Mouse (Mus musculus): ENCODE data around the gene Yipf1. TPM values are rescaled to one million over a fixed set of nuclear protein-coding genes. Genes with fewer than 3 reads are reported as not detected.

Gene Yipf1
- polyA plus RNA-seq, 1 experiment from 2014 or later, result 45.5 TPM

DNA sequence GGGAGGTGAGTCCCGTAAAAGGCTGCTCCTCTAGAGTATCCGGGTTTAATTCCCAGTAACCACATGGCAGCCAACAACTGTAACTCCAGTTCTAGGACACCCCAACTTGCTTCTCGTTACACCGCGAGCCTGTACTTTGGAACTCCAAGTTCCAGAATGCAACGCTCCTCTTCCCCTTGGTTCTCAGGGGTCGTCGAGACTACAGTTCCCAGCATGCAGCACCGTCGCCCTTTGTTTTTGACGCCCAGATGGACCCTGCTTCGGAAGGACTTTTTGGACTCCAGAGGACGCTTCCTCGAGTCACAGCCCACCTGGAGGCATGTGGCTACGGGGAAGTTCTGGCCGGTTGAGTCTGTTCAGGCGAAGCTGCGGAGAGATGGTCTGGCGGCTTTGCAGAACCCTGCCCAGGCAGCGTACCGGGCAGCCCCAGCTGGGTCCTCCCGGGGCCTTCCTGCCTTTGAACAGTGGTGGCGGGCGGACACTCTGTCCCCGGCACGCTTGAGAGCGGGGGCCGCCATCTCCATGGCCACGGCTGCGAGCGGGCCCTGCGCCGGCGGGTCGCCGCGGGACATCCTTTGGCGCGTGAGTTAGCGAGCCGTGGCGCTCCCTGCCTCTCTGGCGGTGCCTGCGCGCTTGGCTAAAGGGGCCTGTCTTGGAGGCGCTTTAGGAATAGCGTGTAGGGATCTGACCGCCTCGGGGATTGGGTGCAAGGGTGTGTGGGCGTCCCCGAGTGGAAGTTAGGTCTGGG lies 53.6 kb downstream of the Yipf1 start, which contains the start of gene Ndc1:
Ndc1 (plus strand) TSS at position 218 of the 748 bp plus-strand sequence.
- WGBS, result 0% methylated on average over 51 of the region's 51 CpGs
- Histone ChIP-seq H3K4me2 (peak within 1 kb of the TSS; percentile 91), H3K4me1 (replicated peaks; ENCODE audit: control insufficient read depth, insufficient read depth, low read length) (peaks cover 7% of the 10 kb centered on the region), H3K9ac (ENCODE audit: low read depth, low read length) (peak within 1 kb of the TSS; percentile 81), H3K4me3 (ENCODE audit: low read depth, low read length) (peak within 1 kb of the TSS; percentile 74), H3K27ac (ENCODE audit: low read depth, low read length) (peak within 1 kb of the TSS; percentile 80; the same call in 1 of the 2 replicates), H3K36me3 (ENCODE audit: control insufficient read depth, insufficient read depth, low read length) (peaks cover 14% of the 10 kb centered on the region), H3K9me3 (ENCODE audit: control insufficient read depth, low read length) (no peaks in the 10 kb centered on the region), H3K27me3 (replicated peaks; ENCODE audit: control insufficient read depth, insufficient read depth, low read length) (no peaks in the 10 kb centered on the region)
- DNase-seq (ENCODE audit: low spot score) (peak; percentile 95), ATAC-seq (replicated peaks; ENCODE audit: low FRiP score) (peak; percentile 96)

DNA sequence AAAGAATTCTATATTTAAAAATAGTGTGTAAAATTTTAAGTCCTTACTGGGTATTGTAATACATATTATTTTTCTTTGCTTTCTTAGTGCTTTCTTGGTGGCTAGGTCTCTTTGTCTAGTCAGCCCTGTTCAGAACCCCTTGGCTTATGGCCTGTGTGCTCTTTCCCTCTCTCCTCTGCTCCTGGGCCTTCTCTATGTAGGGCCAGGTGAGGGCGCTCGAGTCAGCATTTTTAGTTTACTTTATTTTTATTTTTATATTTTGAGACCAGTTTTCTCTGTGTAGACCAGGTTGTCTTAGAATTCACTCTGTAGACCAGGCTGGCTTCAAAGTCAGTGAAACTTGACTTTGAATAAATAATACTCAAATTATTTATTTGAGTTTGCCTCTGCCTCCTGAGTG lies 58.1 kb downstream of the Yipf1 start:
- H3K4me2 ChIP-seq, result no peak overlapping the region
- DNase-seq (ENCODE audit: low spot score) (no peak), ATAC-seq (replicated peaks; ENCODE audit: low FRiP score) (no peak)
- peaks cover 39% of the 10 kb centered on the region for H3K36me3 ChIP-seq (ENCODE audit: control insufficient read depth, insufficient read depth, low read length)
- 65% methylated on average over 2 of the region's 2 CpGs for WGBS
- no peaks in the 10 kb centered on the region for H3K27me3 ChIP-seq (replicated peaks; ENCODE audit: control insufficient read depth, insufficient read depth, low read length)
- H3K4me3 ChIP-seq (ENCODE audit: low read depth, low read length), result no peak overlapping the region
- no peak overlapping the region for H3K9ac ChIP-seq (ENCODE audit: low read depth, low read length)
- no peak overlapping the region for H3K27ac ChIP-seq (ENCODE audit: low read depth, low read length)
- no peaks in the 10 kb centered on the region for H3K9me3 ChIP-seq (ENCODE audit: control insufficient read depth, low read length)
- peaks cover 7% of the 10 kb centered on the region for H3K4me1 ChIP-seq (replicated peaks; ENCODE audit: control insufficient read depth, insufficient read depth, low read length)

DNA sequence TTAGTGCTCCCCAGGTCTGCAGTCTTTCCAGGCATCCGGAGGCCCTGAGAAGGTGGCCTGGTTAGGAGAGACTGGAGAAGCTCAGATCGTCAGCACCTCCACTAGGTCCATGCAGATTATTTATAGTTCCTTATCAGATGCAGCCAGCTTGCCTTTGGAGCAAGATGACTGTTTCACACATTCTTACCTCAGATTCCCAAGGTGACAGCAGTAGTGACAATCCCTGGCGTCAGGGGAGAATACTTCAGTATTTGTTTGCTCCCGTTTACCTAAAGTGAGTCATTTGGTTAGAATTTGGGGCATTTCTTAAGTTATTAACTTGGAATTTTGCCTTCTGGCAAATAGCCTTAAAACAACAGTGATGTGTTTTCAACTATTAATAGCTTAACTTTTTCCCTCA lies 60.5 kb downstream of the Yipf1 start:
- 65% methylated on average over 4 of the region's 4 CpGs for WGBS
- no peak; the same call in 1 of the 2 replicates for ATAC-seq (replicated peaks; ENCODE audit: low FRiP score)
- H3K27ac ChIP-seq (ENCODE audit: low read depth, low read length), result no peak overlapping the region

DNA sequence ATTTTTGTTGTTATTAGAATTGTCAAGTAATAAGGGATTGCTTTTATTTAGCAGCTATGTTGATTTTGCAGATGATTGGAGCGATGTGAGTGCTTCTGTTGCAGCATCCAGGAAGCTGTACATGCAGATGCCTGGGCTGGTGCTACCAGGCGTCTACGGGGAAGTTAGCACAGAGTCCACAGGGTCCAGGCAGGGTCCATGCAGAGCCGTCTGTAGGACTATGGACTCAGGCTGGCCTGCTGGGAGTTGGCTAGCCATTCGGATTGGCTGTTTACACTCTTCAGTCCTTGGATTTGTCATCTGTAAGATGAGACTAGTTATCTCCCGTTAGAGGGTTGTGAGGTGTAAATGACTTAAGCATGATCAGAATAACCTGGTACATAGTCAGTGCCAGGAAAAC lies 64.8 kb downstream of the Yipf1 start:
- H3K9ac ChIP-seq (ENCODE audit: low read depth, low read length), result no peak overlapping the region
- H3K27ac ChIP-seq (ENCODE audit: low read depth, low read length), result no peak overlapping the region
- no peaks in the 10 kb centered on the region for H3K27me3 ChIP-seq (replicated peaks; ENCODE audit: control insufficient read depth, insufficient read depth, low read length)
- ATAC-seq (replicated peaks; ENCODE audit: low FRiP score), result peak; percentile 66
- peaks cover 41% of the 10 kb centered on the region for H3K36me3 ChIP-seq (ENCODE audit: control insufficient read depth, insufficient read depth, low read length)
- no peaks in the 10 kb centered on the region for H3K9me3 ChIP-seq (ENCODE audit: control insufficient read depth, low read length)
- WGBS, result 79% methylated on average over 6 of the region's 6 CpGs
- H3K4me2 ChIP-seq, result no peak overlapping the region
- DNase-seq (ENCODE audit: low spot score), result no peak
- no peaks in the 10 kb centered on the region; the same call in 1 of the 2 replicates for H3K4me1 ChIP-seq (replicated peaks; ENCODE audit: control insufficient read depth, insufficient read depth, low read length)
- H3K4me3 ChIP-seq (ENCODE audit: low read depth, low read length), result no peak overlapping the region

More for the DNA sequence above, 60.5 kb downstream of the Yipf1 start:
- Histone ChIP-seq H3K4me3 (ENCODE audit: low read depth, low read length) (no peak overlapping the region), H3K9me3 (ENCODE audit: control insufficient read depth, low read length) (no peaks in the 10 kb centered on the region), H3K4me1 (replicated peaks; ENCODE audit: control insufficient read depth, insufficient read depth, low read length) (no peaks in the 10 kb centered on the region; the same call in 1 of the 2 replicates), H3K27me3 (replicated peaks; ENCODE audit: control insufficient read depth, insufficient read depth, low read length) (no peaks in the 10 kb centered on the region), H3K4me2 (no peak overlapping the region), H3K9ac (ENCODE audit: low read depth, low read length) (no peak overlapping the region), H3K36me3 (ENCODE audit: control insufficient read depth, insufficient read depth, low read length) (peaks cover 44% of the 10 kb centered on the region)
- no peak for DNase-seq (ENCODE audit: low spot score)

DNA sequence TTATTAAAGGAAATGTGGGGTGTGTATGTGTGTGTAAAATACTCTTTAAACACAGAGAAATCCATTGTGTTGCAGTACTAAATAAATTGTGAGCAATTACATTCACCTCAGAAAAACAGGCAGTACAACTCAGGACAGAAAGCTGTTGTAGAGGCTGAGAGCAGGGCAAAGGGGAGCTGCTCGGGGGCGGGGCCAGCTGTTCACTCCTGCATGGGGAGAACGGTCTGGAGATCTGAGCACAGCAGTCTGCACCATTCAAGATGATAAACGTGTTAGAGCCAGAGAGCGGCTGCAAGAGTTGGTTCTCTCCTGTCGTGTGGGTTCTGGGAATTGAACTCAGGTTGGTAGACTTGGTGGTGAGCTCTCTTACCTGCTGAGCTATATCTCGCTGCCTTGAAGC lies 66.7 kb downstream of the Yipf1 start:
- no peak for ATAC-seq (replicated peaks; ENCODE audit: low FRiP score)
- Histone ChIP-seq H3K9ac (ENCODE audit: low read depth, low read length) (no peak overlapping the region), H3K36me3 (ENCODE audit: control insufficient read depth, insufficient read depth, low read length) (peaks cover 38% of the 10 kb centered on the region), H3K4me1 (replicated peaks; ENCODE audit: control insufficient read depth, insufficient read depth, low read length) (no peaks in the 10 kb centered on the region), H3K9me3 (ENCODE audit: control insufficient read depth, low read length) (no peaks in the 10 kb centered on the region), H3K4me3 (ENCODE audit: low read depth, low read length) (no peak overlapping the region), H3K27me3 (replicated peaks; ENCODE audit: control insufficient read depth, insufficient read depth, low read length) (no peaks in the 10 kb centered on the region), H3K4me2 (no peak overlapping the region), H3K27ac (ENCODE audit: low read depth, low read length) (no peak overlapping the region)
- 80% methylated on average over 7 of the region's 7 CpGs for WGBS
- no peak for DNase-seq (ENCODE audit: low spot score)

DNA sequence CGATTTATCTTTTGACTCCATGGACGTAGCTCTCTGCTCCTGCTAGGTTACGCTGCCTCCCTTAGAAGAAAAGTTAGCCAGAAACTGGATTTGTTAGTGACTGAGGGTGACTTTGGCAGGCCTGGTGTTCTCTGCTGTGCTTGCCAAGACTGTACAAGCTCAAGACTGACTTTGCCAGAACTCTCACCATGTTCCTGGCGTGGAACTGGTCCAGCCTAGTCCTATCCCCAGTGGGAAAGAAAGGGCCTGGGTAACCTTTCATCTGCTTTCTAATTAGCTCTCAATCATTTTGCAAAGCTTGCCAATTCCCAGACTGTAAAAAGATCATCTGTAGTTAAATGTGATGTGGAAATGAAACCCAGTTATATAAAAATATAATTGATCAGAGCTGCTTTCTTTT lies 72.9 kb downstream of the Yipf1 start:
- no peaks in the 10 kb centered on the region for H3K27me3 ChIP-seq (replicated peaks; ENCODE audit: control insufficient read depth, insufficient read depth, low read length)
- DNase-seq (ENCODE audit: low spot score) (no peak), ATAC-seq (replicated peaks; ENCODE audit: low FRiP score) (no peak)
- H3K4me3 ChIP-seq (ENCODE audit: low read depth, low read length), result no peak overlapping the region
- H3K27ac ChIP-seq (ENCODE audit: low read depth, low read length), result no peak overlapping the region
- H3K36me3 ChIP-seq (ENCODE audit: control insufficient read depth, insufficient read depth, low read length), result peaks cover 47% of the 10 kb centered on the region
- 94% methylated on average over 4 of the region's 4 CpGs for WGBS
- H3K9ac ChIP-seq (ENCODE audit: low read depth, low read length), result no peak overlapping the region
- H3K4me1 ChIP-seq (replicated peaks; ENCODE audit: control insufficient read depth, insufficient read depth, low read length), result no peaks in the 10 kb centered on the region
- no peaks in the 10 kb centered on the region for H3K9me3 ChIP-seq (ENCODE audit: control insufficient read depth, low read length)
- H3K4me2 ChIP-seq, result no peak overlapping the region

DNA sequence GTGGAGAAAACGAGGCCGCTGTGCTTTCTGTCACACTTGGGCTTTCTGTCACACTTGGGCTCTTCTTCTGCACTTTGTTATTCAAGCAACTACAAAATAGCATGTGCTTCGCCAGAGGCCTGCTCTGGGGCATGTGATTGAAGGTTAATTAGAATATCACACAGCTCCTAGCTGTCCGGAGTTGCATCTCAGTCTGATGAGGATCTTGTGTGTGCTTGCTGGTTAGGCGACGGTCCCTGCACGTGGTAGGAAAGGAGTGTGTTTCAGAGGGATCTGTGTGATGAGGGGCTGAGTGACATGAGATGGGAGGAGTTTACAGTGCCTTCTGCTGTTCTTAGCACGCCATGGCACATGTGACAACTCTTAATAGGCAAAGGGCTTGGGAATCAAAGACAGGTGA lies 73.3 kb downstream of the Yipf1 start:
- Histone ChIP-seq H3K4me1 (replicated peaks; ENCODE audit: control insufficient read depth, insufficient read depth, low read length) (no peaks in the 10 kb centered on the region), H3K27me3 (replicated peaks; ENCODE audit: control insufficient read depth, insufficient read depth, low read length) (no peaks in the 10 kb centered on the region), H3K9me3 (ENCODE audit: control insufficient read depth, low read length) (no peaks in the 10 kb centered on the region), H3K4me3 (ENCODE audit: low read depth, low read length) (no peak overlapping the region), H3K36me3 (ENCODE audit: control insufficient read depth, insufficient read depth, low read length) (peaks cover 47% of the 10 kb centered on the region), H3K4me2 (no peak overlapping the region), H3K9ac (ENCODE audit: low read depth, low read length) (no peak overlapping the region), H3K27ac (ENCODE audit: low read depth, low read length) (no peak overlapping the region)
- no peak for DNase-seq (ENCODE audit: low spot score)
- 93% methylated on average over 8 of the region's 8 CpGs for WGBS
- ATAC-seq (replicated peaks; ENCODE audit: low FRiP score), result no peak

DNA sequence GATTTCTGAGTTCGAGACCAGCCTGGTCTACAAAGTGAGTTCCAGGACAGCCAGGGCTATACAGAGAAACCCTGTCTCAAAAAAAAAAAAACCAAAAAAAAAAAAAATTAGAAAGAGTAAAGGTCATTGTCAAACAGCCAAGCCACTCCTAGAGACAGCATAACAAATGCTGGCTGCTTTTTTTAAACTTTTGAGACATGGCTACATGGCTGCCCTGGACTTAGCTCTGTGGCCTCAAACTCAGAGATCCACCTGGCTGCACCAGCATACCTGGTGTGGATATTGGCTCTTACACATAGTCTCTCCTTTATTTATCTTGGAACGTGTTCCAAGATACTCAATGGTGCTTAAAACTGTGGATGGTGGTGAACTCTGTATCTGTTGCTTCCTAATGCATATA lies 74.1 kb downstream of the Yipf1 start:
- no peak for DNase-seq (ENCODE audit: low spot score)
- H3K36me3 ChIP-seq (ENCODE audit: control insufficient read depth, insufficient read depth, low read length), result peaks cover 47% of the 10 kb centered on the region
- 90% methylated on average over 2 of the region's 2 CpGs for WGBS

DNA sequence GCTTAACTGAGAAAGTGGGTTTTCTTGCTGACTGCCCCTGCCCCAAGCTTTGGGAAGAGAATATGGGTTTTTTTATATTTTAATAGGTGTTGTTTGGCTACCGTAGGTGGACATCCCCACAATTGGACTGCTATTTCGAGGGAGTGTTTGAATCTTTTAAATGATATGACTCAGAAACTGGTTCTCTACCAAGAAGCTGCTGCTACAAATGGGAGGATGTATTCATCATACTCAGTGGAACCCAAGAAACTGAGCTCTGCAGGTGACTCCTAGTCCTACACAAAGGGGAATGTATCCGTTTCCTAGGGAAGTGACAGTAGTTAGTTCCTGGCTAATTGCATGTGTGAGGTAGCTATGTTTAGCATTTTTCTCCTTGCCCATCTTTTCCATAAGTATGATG lies 75.2 kb downstream of the Yipf1 start:
- no peak overlapping the region for H3K4me2 ChIP-seq

More for the DNA sequence above, 74.1 kb downstream of the Yipf1 start:
- H3K9ac ChIP-seq (ENCODE audit: low read depth, low read length), result no peak overlapping the region
- H3K4me2 ChIP-seq, result no peak overlapping the region
- no peaks in the 10 kb centered on the region for H3K4me1 ChIP-seq (replicated peaks; ENCODE audit: control insufficient read depth, insufficient read depth, low read length)
- H3K27me3 ChIP-seq (replicated peaks; ENCODE audit: control insufficient read depth, insufficient read depth, low read length), result no peaks in the 10 kb centered on the region
- H3K4me3 ChIP-seq (ENCODE audit: low read depth, low read length), result no peak overlapping the region
- no peak for ATAC-seq (replicated peaks; ENCODE audit: low FRiP score)
- H3K9me3 ChIP-seq (ENCODE audit: control insufficient read depth, low read length), result no peaks in the 10 kb centered on the region
- H3K27ac ChIP-seq (ENCODE audit: low read depth, low read length), result no peak overlapping the region

More for the DNA sequence above, 75.2 kb downstream of the Yipf1 start:
- Histone ChIP-seq H3K4me1 (replicated peaks; ENCODE audit: control insufficient read depth, insufficient read depth, low read length) (no peaks in the 10 kb centered on the region), H3K9ac (ENCODE audit: low read depth, low read length) (no peak overlapping the region), H3K27me3 (replicated peaks; ENCODE audit: control insufficient read depth, insufficient read depth, low read length) (no peaks in the 10 kb centered on the region), H3K27ac (ENCODE audit: low read depth, low read length) (no peak overlapping the region), H3K9me3 (ENCODE audit: control insufficient read depth, low read length) (no peaks in the 10 kb centered on the region), H3K4me3 (ENCODE audit: low read depth, low read length) (no peak overlapping the region), H3K36me3 (ENCODE audit: control insufficient read depth, insufficient read depth, low read length) (peaks cover 53% of the 10 kb centered on the region)
- ATAC-seq (replicated peaks; ENCODE audit: low FRiP score) (no peak), DNase-seq (ENCODE audit: low spot score) (no peak)
- WGBS, result 93% methylated on average over 3 of the region's 3 CpGs

Data from liver, embryonic 11.5 days (tissue).